Comparison of ENCODE assay signal across 8 mouse cellular contexts in the genomic region with DNA sequence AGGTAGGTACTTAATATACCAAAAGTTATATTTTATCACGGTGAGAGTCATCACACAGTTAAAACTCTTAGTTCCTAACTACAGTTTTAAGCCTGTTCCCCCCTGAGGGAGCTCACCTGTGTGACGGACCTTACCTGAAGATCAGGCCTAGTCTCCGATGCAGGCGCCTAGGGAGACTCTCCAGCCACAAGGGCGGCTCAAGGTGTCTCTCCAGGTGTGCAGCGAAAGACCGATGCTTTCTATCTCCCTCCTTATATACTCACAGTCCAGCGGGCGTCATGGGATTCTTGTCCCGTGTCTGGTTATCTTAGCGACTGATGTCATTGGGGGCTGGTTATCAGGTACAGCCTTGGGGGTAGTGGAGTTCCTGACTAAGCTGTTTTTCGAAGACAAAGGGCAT. TPM values are rescaled to one million over a fixed set of nuclear protein-coding genes. Genes with fewer than 3 reads are reported as not detected.
DNase-seq lines count a peak whose midpoint lies in the region; ATAC-seq and TF ChIP-seq lines count a peak whose summit lies in the region.

A gene (minus strand): TSS at position 232 of the 400 bp plus-strand sequence.

- no peak for TF ChIP-seq CTCF in lung, adult 2 months (IDR thresholded peaks at IDR 0.05; ENCODE audit: insufficient read depth, low read length)
- no peak for TF ChIP-seq CTCF in brain, embryonic 14.5 days (IDR thresholded peaks at IDR 0.05; ENCODE audit: borderline replicate concordance, extremely low read depth, insufficient read depth, insufficient read length)

- no peaks in the 10 kb centered on the region for H3K9me3 ChIP-seq in intestine, embryonic 15.5 days
- 0 out of 2 replicates have a peak, but pooled peaks cover 3% of the 10 kb centered on the region for H3K9me3 ChIP-seq in megakaryocyte, embryonic 14.5 days

- ATAC-seq in intestine, embryonic 15.5 days = no peak

- no peak for TF ChIP-seq POLR2A in lung, adult 2 months (IDR thresholded peaks at IDR 0.05; ENCODE audit: borderline replicate concordance, extremely low read depth, low read depth, low read length)
- TF ChIP-seq POLR2A in brain, embryonic 14.5 days (IDR thresholded peaks at IDR 0.05; ENCODE audit: borderline replicate concordance, extremely low read depth, insufficient read depth, insufficient read length, poor library complexity, severe bottlenecking) = no peak

- peak within 1 kb of the TSS; percentile 45 for H3K4me3 ChIP-seq in lung, adult 2 months (replicated peaks; ENCODE audit: extremely low read depth, low read depth, low read length)
- H3K4me3 ChIP-seq in intestine, embryonic 15.5 days (replicated peaks) = peak within 1 kb of the TSS; percentile 44
- peak within 1 kb of the TSS; percentile 93 for H3K4me3 ChIP-seq in megakaryocyte, embryonic 14.5 days (replicated peaks)

- H3K27me3 ChIP-seq in intestine, embryonic 15.5 days (replicated peaks) = no peaks in the 10 kb centered on the region
- H3K27me3 ChIP-seq in megakaryocyte, embryonic 14.5 days (replicated peaks) = no peaks in the 10 kb centered on the region

- H3K27ac ChIP-seq in intestine, embryonic 15.5 days = peak within 1 kb of the TSS; percentile 88

- WGBS in lung, adult 2 months = 79% methylated on average over 12 of the region's 12 CpGs
- WGBS in intestine, embryonic 15.5 days = 82% methylated on average over 12 of the region's 12 CpGs

- peak within 1 kb of the TSS; percentile 48 for H3K4me2 ChIP-seq in intestine, embryonic 15.5 days (replicated peaks)

- H3K9ac ChIP-seq in intestine, embryonic 15.5 days = peak within 1 kb of the TSS; percentile 53

- no peak for DNase-seq in lung, adult 2 months
- DNase-seq in lung, adult 18-20 months = no peak
- no peak for DNase-seq in brain, embryonic 14.5 days (ENCODE audit: low read depth)
- DNase-seq in gastrocnemius, postnatal 4 days (ENCODE audit: low spot score in 2 of 2) = no peak
- no peak for DNase-seq in right cerebral cortex, postnatal 14 days
- no peak for DNase-seq in lung, postnatal 10 days

- H3K4me1 ChIP-seq in lung, adult 2 months (ENCODE audit: control insufficient read depth, insufficient read depth, low read length) = no peaks in the 10 kb centered on the region
- no peaks in the 10 kb centered on the region for H3K4me1 ChIP-seq in intestine, embryonic 15.5 days (replicated peaks)
- peaks cover 6% of the 10 kb centered on the region; the same call in 1 of the 2 replicates for H3K4me1 ChIP-seq in megakaryocyte, embryonic 14.5 days

- no peaks in the 10 kb centered on the region for H3K36me3 ChIP-seq in intestine, embryonic 15.5 days
- H3K36me3 ChIP-seq in megakaryocyte, embryonic 14.5 days (replicated peaks; ENCODE audit: low read length) = peaks cover 6% of the 10 kb centered on the region

RNA-seq across cellular contexts. Expression of the gene that starts here (rescaled TPM):
- polyA plus RNA-seq in lung, adult 2 months (2012; rRNA removed) = 24.2 and 43.0 TPM in 2 replicates
- polyA plus RNA-seq in brain, embryonic 14.5 days (2012; rRNA removed) = 369 and 380 TPM in 2 replicates
- total RNA-seq in gastrocnemius, postnatal 4 days (2021) = 100 to 1,000 TPM; 330 to 342 TPM
- 439 and 480 TPM in 2 replicates for polyA plus RNA-seq in intestine, embryonic 15.5 days (2015; fragmentation: Nextera tagmentation; extraction: Ambion mirVana)
- 77.8 and 360 TPM in 2 replicates for polyA plus RNA-seq in megakaryocyte, embryonic 14.5 days (2012; ENCODE audit: insufficient read depth, low replicate concordance)
